Mouse (Mus musculus): ENCODE data around the gene Ffar2. TPM values are rescaled to one million over a fixed set of nuclear protein-coding genes. Genes with fewer than 3 reads are reported as not detected.
"Not testable (repeated sequence)": the region's sequence is repeated elsewhere in the genome, so short reads cannot be mapped to it uniquely, and the experiment has no call there.

The Ffar2 gene
- polyA plus RNA-seq, 1 experiment from 2014 or later, result not detected

- H3K4me1 ChIP-seq (ENCODE audit: control insufficient read depth, insufficient read depth, low read length), result no peaks in the 10 kb centered on the region
- no peaks in the 10 kb centered on the region for H3K27me3 ChIP-seq (ENCODE audit: control insufficient read depth, insufficient read depth, low read length)
- H3K9ac ChIP-seq (ENCODE audit: low read depth, low read length), result no peak overlapping the region
- H3K27ac ChIP-seq (ENCODE audit: low read depth, low read length), result no peak overlapping the region
- no peak overlapping the region for H3K4me2 ChIP-seq (replicated peaks; ENCODE audit: low read depth, low read length)
- ATAC-seq (ENCODE audit: low FRiP score, low TSS enrichment), result no peak
- H3K9me3 ChIP-seq (ENCODE audit: control insufficient read depth, low read length), result no peaks in the 10 kb centered on the region
- WGBS, result 80% methylated on average over 6 of the region's 6 CpGs
- H3K4me3 ChIP-seq (ENCODE audit: low read length), result no peak overlapping the region
- no peaks in the 10 kb centered on the region for H3K36me3 ChIP-seq (ENCODE audit: control insufficient read depth, insufficient read depth, low read length)
These were observed 24.4 kb upstream of the Ffar2 start for GRCm38 (mm10) chr7:30847934-30848333.

GRCm38 (mm10) chr7:30847386-30847785, 23.8 kb upstream of the Ffar2 start:
- no peaks in the 10 kb centered on the region for H3K4me1 ChIP-seq (ENCODE audit: control insufficient read depth, insufficient read depth, low read length)
- no peak overlapping the region for H3K4me3 ChIP-seq (ENCODE audit: low read length)
- WGBS, result 69% methylated on average over 5 of the region's 5 CpGs
- no peak overlapping the region for H3K4me2 ChIP-seq (replicated peaks; ENCODE audit: low read depth, low read length)
- no peak overlapping the region for H3K27ac ChIP-seq (ENCODE audit: low read depth, low read length)
- H3K9ac ChIP-seq (ENCODE audit: low read depth, low read length), result no peak overlapping the region
- H3K36me3 ChIP-seq (ENCODE audit: control insufficient read depth, insufficient read depth, low read length), result no peaks in the 10 kb centered on the region
- no peaks in the 10 kb centered on the region for H3K9me3 ChIP-seq (ENCODE audit: control insufficient read depth, low read length)
- ATAC-seq (ENCODE audit: low FRiP score, low TSS enrichment), result no peak
- H3K27me3 ChIP-seq (ENCODE audit: control insufficient read depth, insufficient read depth, low read length), result no peaks in the 10 kb centered on the region

GRCm38 (mm10) chr7:30846505-30847053, 23.0 kb upstream of the Ffar2 start:
- Histone ChIP-seq H3K4me3 (ENCODE audit: low read length) (no peak overlapping the region), H3K9ac (ENCODE audit: low read depth, low read length) (no peak overlapping the region), H3K27ac (ENCODE audit: low read depth, low read length) (no peak overlapping the region), H3K4me2 (replicated peaks; ENCODE audit: low read depth, low read length) (no peak overlapping the region), H3K36me3 (ENCODE audit: control insufficient read depth, insufficient read depth, low read length) (no peaks in the 10 kb centered on the region), H3K27me3 (ENCODE audit: control insufficient read depth, insufficient read depth, low read length) (no peaks in the 10 kb centered on the region), H3K4me1 (ENCODE audit: control insufficient read depth, insufficient read depth, low read length) (no peaks in the 10 kb centered on the region), H3K9me3 (ENCODE audit: control insufficient read depth, low read length) (no peaks in the 10 kb centered on the region)
- 76% methylated on average over 2 of the region's 2 CpGs for whole genome bisulfite sequencing
- no peak for ATAC-seq (ENCODE audit: low FRiP score, low TSS enrichment)

GRCm38 (mm10) chr7:30844676-30845297, 21.2 kb upstream of the Ffar2 start:
- H3K27ac ChIP-seq (ENCODE audit: low read depth, low read length), result no peak overlapping the region
- H3K9me3 ChIP-seq (ENCODE audit: control insufficient read depth, low read length), result no peaks in the 10 kb centered on the region
- no peak overlapping the region for H3K4me2 ChIP-seq (replicated peaks; ENCODE audit: low read depth, low read length)
- 35% methylated on average over 7 of the region's 7 CpGs for WGBS
- no peaks in the 10 kb centered on the region for H3K36me3 ChIP-seq (ENCODE audit: control insufficient read depth, insufficient read depth, low read length)
- H3K4me1 ChIP-seq (ENCODE audit: control insufficient read depth, insufficient read depth, low read length), result no peaks in the 10 kb centered on the region
- H3K9ac ChIP-seq (ENCODE audit: low read depth, low read length), result no peak overlapping the region
- no peak overlapping the region for H3K4me3 ChIP-seq (ENCODE audit: low read length)
- no peaks in the 10 kb centered on the region for H3K27me3 ChIP-seq (ENCODE audit: control insufficient read depth, insufficient read depth, low read length)
- ATAC-seq (ENCODE audit: low FRiP score, low TSS enrichment), result no peak

- WGBS, result 80% methylated on average over 5 of the region's 5 CpGs
- Histone ChIP-seq H3K27me3 (ENCODE audit: control insufficient read depth, insufficient read depth, low read length) (no peaks in the 10 kb centered on the region), H3K4me1 (ENCODE audit: control insufficient read depth, insufficient read depth, low read length) (no peaks in the 10 kb centered on the region), H3K27ac (ENCODE audit: low read depth, low read length) (no peak overlapping the region), H3K9me3 (ENCODE audit: control insufficient read depth, low read length) (no peaks in the 10 kb centered on the region), H3K36me3 (ENCODE audit: control insufficient read depth, insufficient read depth, low read length) (no peaks in the 10 kb centered on the region), H3K9ac (ENCODE audit: low read depth, low read length) (no peak overlapping the region), H3K4me3 (ENCODE audit: low read length) (no peak overlapping the region), H3K4me2 (replicated peaks; ENCODE audit: low read depth, low read length) (no peak overlapping the region)
- no peak for ATAC-seq (ENCODE audit: low FRiP score, low TSS enrichment)
These were observed 18.5 kb upstream of the Ffar2 start for GRCm38 (mm10) chr7:30842092-30842491.

GRCm38 (mm10) chr7:30841379-30841778, 17.8 kb upstream of the Ffar2 start:
- H3K4me3 ChIP-seq (ENCODE audit: low read length), result no peak overlapping the region
- no peaks in the 10 kb centered on the region for H3K27me3 ChIP-seq (ENCODE audit: control insufficient read depth, insufficient read depth, low read length)
- H3K27ac ChIP-seq (ENCODE audit: low read depth, low read length), result no peak overlapping the region
- ATAC-seq (ENCODE audit: low FRiP score, low TSS enrichment), result no peak
- no peak overlapping the region for H3K9ac ChIP-seq (ENCODE audit: low read depth, low read length)
- no peaks in the 10 kb centered on the region for H3K4me1 ChIP-seq (ENCODE audit: control insufficient read depth, insufficient read depth, low read length)
- no peak overlapping the region for H3K4me2 ChIP-seq (replicated peaks; ENCODE audit: low read depth, low read length)
- no peaks in the 10 kb centered on the region for H3K9me3 ChIP-seq (ENCODE audit: control insufficient read depth, low read length)
- H3K36me3 ChIP-seq (ENCODE audit: control insufficient read depth, insufficient read depth, low read length), result no peaks in the 10 kb centered on the region
- 71% methylated on average over 4 of the region's 4 CpGs for WGBS

GRCm38 (mm10) chr7:30840306-30840705, 16.7 kb upstream of the Ffar2 start:
- ATAC-seq (ENCODE audit: low FRiP score, low TSS enrichment), result no peak
- no peak overlapping the region for H3K4me3 ChIP-seq (ENCODE audit: low read length)
- no peaks in the 10 kb centered on the region for H3K36me3 ChIP-seq (ENCODE audit: control insufficient read depth, insufficient read depth, low read length)
- H3K9ac ChIP-seq (ENCODE audit: low read depth, low read length), result no peak overlapping the region
- no peak overlapping the region for H3K4me2 ChIP-seq (replicated peaks; ENCODE audit: low read depth, low read length)
- 79% methylated on average over 3 of the region's 3 CpGs for WGBS
- H3K27ac ChIP-seq (ENCODE audit: low read depth, low read length), result no peak overlapping the region
- no peaks in the 10 kb centered on the region for H3K27me3 ChIP-seq (ENCODE audit: control insufficient read depth, insufficient read depth, low read length)
- H3K4me1 ChIP-seq (ENCODE audit: control insufficient read depth, insufficient read depth, low read length), result no peaks in the 10 kb centered on the region
- H3K9me3 ChIP-seq (ENCODE audit: control insufficient read depth, low read length), result no peaks in the 10 kb centered on the region

GRCm38 (mm10) chr7:30837277-30837676, 13.7 kb upstream of the Ffar2 start:
- Histone ChIP-seq H3K9me3 (ENCODE audit: control insufficient read depth, low read length) (no peaks in the 10 kb centered on the region), H3K27ac (ENCODE audit: low read depth, low read length) (no peak overlapping the region), H3K4me2 (replicated peaks; ENCODE audit: low read depth, low read length) (no peak overlapping the region), H3K4me3 (ENCODE audit: low read length) (no peak overlapping the region), H3K9ac (ENCODE audit: low read depth, low read length) (no peak overlapping the region), H3K4me1 (ENCODE audit: control insufficient read depth, insufficient read depth, low read length) (no peaks in the 10 kb centered on the region), H3K36me3 (ENCODE audit: control insufficient read depth, insufficient read depth, low read length) (no peaks in the 10 kb centered on the region), H3K27me3 (ENCODE audit: control insufficient read depth, insufficient read depth, low read length) (no peaks in the 10 kb centered on the region)
- ATAC-seq (ENCODE audit: low FRiP score, low TSS enrichment), result no peak

- not testable (repeated sequence) for H3K4me3 ChIP-seq (ENCODE audit: low read length); H3K36me3 ChIP-seq (ENCODE audit: control insufficient read depth, insufficient read depth, low read length); H3K27ac ChIP-seq (ENCODE audit: low read depth, low read length); H3K9ac ChIP-seq (ENCODE audit: low read depth, low read length); H3K4me1 ChIP-seq (ENCODE audit: control insufficient read depth, insufficient read depth, low read length); H3K4me2 ChIP-seq (replicated peaks; ENCODE audit: low read depth, low read length); H3K9me3 ChIP-seq (ENCODE audit: control insufficient read depth, low read length); ATAC-seq (ENCODE audit: low FRiP score, low TSS enrichment); H3K27me3 ChIP-seq (ENCODE audit: control insufficient read depth, insufficient read depth, low read length)
- WGBS, result 49% methylated on average over 7 of the region's 11 CpGs
These were observed 9.1 kb upstream of the Ffar2 start for GRCm38 (mm10) chr7:30832684-30833083.

All from kidney, embryonic 14.5 days (tissue).